Mouse (Mus musculus): Measurements from ENCODE around the gene Kntc1. TPM values are rescaled to one million over a fixed set of nuclear protein-coding genes. Genes with fewer than 3 reads are reported as not detected.

The Kntc1 gene
- polyA plus RNA-seq, 1 experiment, result 12.6 TPM

- H3K27ac ChIP-seq (ENCODE audit: control insufficient read depth, insufficient read depth, low read length), result no peak overlapping the region
- DNase-seq, result no peak
- 0 out of 2 replicates have a peak, but pooled peaks cover 3% of the 10 kb centered on the region for H3K36me3 ChIP-seq (ENCODE audit: control insufficient read depth, insufficient read depth, low read length)
- no peaks in the 10 kb centered on the region for H3K27me3 ChIP-seq (ENCODE audit: control insufficient read depth, insufficient read depth, low read length)
- H3K4me3 ChIP-seq (ENCODE audit: control insufficient read depth, insufficient read depth, low read length), result no peak overlapping the region
- H3K4me1 ChIP-seq (replicated peaks; ENCODE audit: control insufficient read depth, insufficient read depth, low read length), result no peaks in the 10 kb centered on the region
- TF ChIP-seq POLR2A (IDR thresholded peaks at IDR 0.05; ENCODE audit: control insufficient read depth, extremely low read depth, insufficient read depth, low read length, poor library complexity) (no peak), CTCF (IDR thresholded peaks at IDR 0.05; ENCODE audit: borderline replicate concordance, control insufficient read depth, extremely low read depth, insufficient read depth, low read length, poor library complexity) (no peak)
- WGBS, result 96% methylated on average over 9 of the region's 9 CpGs
Observed at GRCm38 (mm10) chr5:123820501-123821263, 71.2 kb downstream of the Kntc1 start.

GRCm38 (mm10) chr5:123821264-123821571 is 71.7 kb downstream of the Kntc1 start:
- no peak for TF ChIP-seq CTCF (IDR thresholded peaks at IDR 0.05; ENCODE audit: borderline replicate concordance, control insufficient read depth, extremely low read depth, insufficient read depth, low read length, poor library complexity)
- no peak for TF ChIP-seq POLR2A (IDR thresholded peaks at IDR 0.05; ENCODE audit: control insufficient read depth, extremely low read depth, insufficient read depth, low read length, poor library complexity)
- H3K36me3 ChIP-seq (ENCODE audit: control insufficient read depth, insufficient read depth, low read length), result 0 out of 2 replicates have a peak, but pooled peaks cover 3% of the 10 kb centered on the region
- H3K27ac ChIP-seq (ENCODE audit: control insufficient read depth, insufficient read depth, low read length), result no peak overlapping the region
- H3K4me1 ChIP-seq (replicated peaks; ENCODE audit: control insufficient read depth, insufficient read depth, low read length), result no peaks in the 10 kb centered on the region
- DNase-seq, result no peak
- WGBS, result over 99% methylated on average over 3 of the region's 3 CpGs
- H3K4me3 ChIP-seq (ENCODE audit: control insufficient read depth, insufficient read depth, low read length), result no peak overlapping the region
- no peaks in the 10 kb centered on the region for H3K27me3 ChIP-seq (ENCODE audit: control insufficient read depth, insufficient read depth, low read length)

- Histone ChIP-seq H3K27me3 (ENCODE audit: control insufficient read depth, insufficient read depth, low read length) (no peaks in the 10 kb centered on the region), H3K36me3 (ENCODE audit: control insufficient read depth, insufficient read depth, low read length) (no peaks in the 10 kb centered on the region), H3K4me1 (replicated peaks; ENCODE audit: control insufficient read depth, insufficient read depth, low read length) (no peaks in the 10 kb centered on the region), H3K4me3 (ENCODE audit: control insufficient read depth, insufficient read depth, low read length) (no peak overlapping the region), H3K27ac (ENCODE audit: control insufficient read depth, insufficient read depth, low read length) (no peak overlapping the region)
- no peak for TF ChIP-seq POLR2A (IDR thresholded peaks at IDR 0.05; ENCODE audit: control insufficient read depth, extremely low read depth, insufficient read depth, low read length, poor library complexity)
- TF ChIP-seq CTCF (IDR thresholded peaks at IDR 0.05; ENCODE audit: borderline replicate concordance, control insufficient read depth, extremely low read depth, insufficient read depth, low read length, poor library complexity), result no peak
- no peak for DNase-seq
- WGBS, result 67% methylated on average over 7 of the region's 7 CpGs
Observed at GRCm38 (mm10) chr5:123822706-123823105, 73.2 kb downstream of the Kntc1 start.

GRCm38 (mm10) chr5:123827659-123828091 is 78.2 kb downstream of the Kntc1 start:
- DNase-seq, result no peak
- H3K4me3 ChIP-seq (ENCODE audit: control insufficient read depth, insufficient read depth, low read length), result no peak overlapping the region
- no peak overlapping the region for H3K27ac ChIP-seq (ENCODE audit: control insufficient read depth, insufficient read depth, low read length)
- WGBS, result 83% methylated on average over 6 of the region's 6 CpGs
- H3K36me3 ChIP-seq (ENCODE audit: control insufficient read depth, insufficient read depth, low read length), result no peaks in the 10 kb centered on the region
- H3K27me3 ChIP-seq (ENCODE audit: control insufficient read depth, insufficient read depth, low read length), result no peaks in the 10 kb centered on the region
- TF ChIP-seq POLR2A (IDR thresholded peaks at IDR 0.05; ENCODE audit: control insufficient read depth, extremely low read depth, insufficient read depth, low read length, poor library complexity) (no peak), CTCF (IDR thresholded peaks at IDR 0.05; ENCODE audit: borderline replicate concordance, control insufficient read depth, extremely low read depth, insufficient read depth, low read length, poor library complexity) (no peak)
- H3K4me1 ChIP-seq (replicated peaks; ENCODE audit: control insufficient read depth, insufficient read depth, low read length), result no peaks in the 10 kb centered on the region

GRCm38 (mm10) chr5:123832309-123832708 is 82.8 kb downstream of the Kntc1 start:
- no peak overlapping the region for H3K27ac ChIP-seq (ENCODE audit: control insufficient read depth, insufficient read depth, low read length)
- no peak for DNase-seq
- WGBS, result 50% methylated on average over 7 of the region's 7 CpGs
- no peaks in the 10 kb centered on the region for H3K36me3 ChIP-seq (ENCODE audit: control insufficient read depth, insufficient read depth, low read length)
- H3K4me1 ChIP-seq (replicated peaks; ENCODE audit: control insufficient read depth, insufficient read depth, low read length), result no peaks in the 10 kb centered on the region
- H3K4me3 ChIP-seq (ENCODE audit: control insufficient read depth, insufficient read depth, low read length), result no peak overlapping the region
- TF ChIP-seq CTCF (IDR thresholded peaks at IDR 0.05; ENCODE audit: borderline replicate concordance, control insufficient read depth, extremely low read depth, insufficient read depth, low read length, poor library complexity), result no peak
- TF ChIP-seq POLR2A (IDR thresholded peaks at IDR 0.05; ENCODE audit: control insufficient read depth, extremely low read depth, insufficient read depth, low read length, poor library complexity), result no peak
- H3K27me3 ChIP-seq (ENCODE audit: control insufficient read depth, insufficient read depth, low read length), result no peaks in the 10 kb centered on the region

GRCm38 (mm10) chr5:123834836-123835235 is 85.3 kb downstream of the Kntc1 start:
- Histone ChIP-seq H3K4me1 (replicated peaks; ENCODE audit: control insufficient read depth, insufficient read depth, low read length) (no peaks in the 10 kb centered on the region), H3K4me3 (ENCODE audit: control insufficient read depth, insufficient read depth, low read length) (no peak overlapping the region), H3K27ac (ENCODE audit: control insufficient read depth, insufficient read depth, low read length) (no peak overlapping the region), H3K27me3 (ENCODE audit: control insufficient read depth, insufficient read depth, low read length) (no peaks in the 10 kb centered on the region), H3K36me3 (ENCODE audit: control insufficient read depth, insufficient read depth, low read length) (no peaks in the 10 kb centered on the region)
- TF ChIP-seq CTCF (IDR thresholded peaks at IDR 0.05; ENCODE audit: borderline replicate concordance, control insufficient read depth, extremely low read depth, insufficient read depth, low read length, poor library complexity), result no peak
- no peak for TF ChIP-seq POLR2A (IDR thresholded peaks at IDR 0.05; ENCODE audit: control insufficient read depth, extremely low read depth, insufficient read depth, low read length, poor library complexity)
- no peak for DNase-seq
- 94% methylated on average over 3 of the region's 3 CpGs for WGBS
